Mouse (Mus musculus) ES-E14 (cell line): ENCODE data around the gene Hbb-bh2.

Experiments used
- CHD2 ChIP-seq: IDR thresholded peaks from 2 replicates; pipeline ENCODE4 v1.6.1; 2014; ENCODE audit warnings: mild to moderate bottlenecking, low read depth, low read length, inconsistent platforms
- ZC3H11A ChIP-seq: IDR thresholded peaks from 2 replicates; pipeline ENCODE4 v1.6.1; 2012; ENCODE audit warnings: low read depth, mild to moderate bottlenecking, inconsistent platforms, low read length, borderline replicate concordance

DNA sequence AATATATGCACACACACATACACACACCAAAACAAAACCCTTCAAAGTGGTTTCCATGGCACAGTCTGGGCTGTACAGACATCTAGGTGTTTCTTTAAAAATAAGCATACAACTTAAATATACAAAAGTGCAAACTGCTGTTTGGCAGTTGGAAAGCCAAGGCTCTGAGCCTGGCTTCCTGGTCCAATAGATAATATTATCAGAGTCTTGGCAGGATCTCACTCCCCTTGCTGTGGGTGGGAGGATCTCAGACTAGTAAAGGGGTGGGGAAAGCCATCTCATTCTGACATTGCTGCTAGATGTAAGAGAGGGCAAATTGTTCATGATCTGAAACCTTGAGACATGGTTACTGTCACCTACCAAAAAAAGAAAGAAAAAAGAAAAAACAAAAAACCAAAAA lies 30.3 kb upstream of the Hbb-bh2 start:
- TF ChIP-seq ZC3H11A (no peak), CHD2 (no peak)
